Mouse (Mus musculus) midbrain, embryonic 11.5 days (tissue): ENCODE data around the gene Snrpc. TPM values are rescaled to one million over a fixed set of nuclear protein-coding genes. Genes with fewer than 3 reads are reported as not detected.

Experiments
- ATAC-seq: fragments of 200-750 bp; cut with Nextera tagmentation; 2 replicates; pipeline ENCODE4 v1.8.0; 2017; ENCODE audit warnings: moderate TSS enrichment, moderate library complexity; ENCODE audit not compliant: low FRiP score
- DNase-seq: peaks from one replicate; pipeline ENCODE4 v3.0.0; 2015; ENCODE audit warnings: low spot score; ENCODE audit errors: missing footprints
- H3K27ac ChIP-seq: fragments of 300-500 bp; sonication (generic); 2 replicates; pipeline ENCODE4 v1.5.1; 2014; ENCODE audit warnings: low read depth, low read length
- H3K27me3 ChIP-seq: fragments of 300-500 bp; sonication (generic); 2 replicates; pipeline ENCODE4 v1.6.1; 2014; ENCODE audit warnings: mild to moderate bottlenecking, low read length, moderate library complexity, mixed read lengths; ENCODE audit not compliant: control insufficient read depth, insufficient read depth
- H3K36me3 ChIP-seq: fragments of 300-500 bp; sonication (generic); 2 replicates; pipeline ENCODE4 v1.6.1; 2014; ENCODE audit warnings: mild to moderate bottlenecking, low read length, moderate library complexity, mixed read lengths; ENCODE audit not compliant: control insufficient read depth, insufficient read depth
- H3K4me1 ChIP-seq: fragments of 300-500 bp; sonication (generic); 2 replicates; pipeline ENCODE4 v1.6.1; 2014; ENCODE audit warnings: low read length; ENCODE audit not compliant: control insufficient read depth, insufficient read depth
- H3K4me2 ChIP-seq: fragments of 300-500 bp; sonication (generic); 2 replicates; pipeline ENCODE4 v1.6.1; 2014; ENCODE audit warnings: mild to moderate bottlenecking, moderate library complexity
- H3K4me3 ChIP-seq: fragments of 300-500 bp; sonication (generic); 2 replicates; pipeline ENCODE4 v1.5.1; 2014; ENCODE audit warnings: low read depth, low read length
- H3K9ac ChIP-seq: fragments of 300-500 bp; sonication (generic); 2 replicates; pipeline ENCODE4 v1.6.1; 2014; ENCODE audit warnings: low read length
- H3K9me3 ChIP-seq: fragments of 300-500 bp; sonication (generic); 2 replicates; pipeline ENCODE4 v1.6.1; 2016; ENCODE audit warnings: low read length; ENCODE audit not compliant: control insufficient read depth
- WGBS: fragments of 180-500 bp; shearing (Covaris S2); extraction: QIAGEN DNeasy Blood & Tissue Kit; methylation state at CpG from one replicate; pipeline ENCODE4 v1.1.7; 2014; 5-methylcytosine and 5-hydroxymethylcytosine counted together
- polyA plus RNA-seq: library from polyadenylated mRNA; unstranded; fragments of >200 nt; fragmentation: Nextera tagmentation; extraction: Ambion mirVana; gene quantifications from 2 replicates; pipeline ENCODE4 v1.2.1, GENCODE M21; 2014

Gene Snrpc
- polyA plus RNA-seq, 1 experiment from 2014 or later = 416 TPM

GRCm38 (mm10) chr17:27856265-27856797 lies 18.4 kb downstream of the Snrpc start, which contains the start of gene Uhrf1bp1:
TSS of gene Uhrf1bp1 (plus strand) at chr17:27856441.
- Histone ChIP-seq H3K4me2 (peak within 1 kb of the TSS; percentile 83), H3K27ac (peak within 1 kb of the TSS; percentile 53), H3K27me3 (no peaks in the 10 kb centered on the region), H3K4me1 (peaks cover 17% of the 10 kb centered on the region), H3K9ac (peak within 1 kb of the TSS; percentile 90), H3K9me3 (no peaks in the 10 kb centered on the region), H3K4me3 (peak within 1 kb of the TSS; percentile 88), H3K36me3 (peaks cover 7% of the 10 kb centered on the region; the same call in 1 of the 2 replicates)
- ATAC-seq = peak; percentile 83
- WGBS = 1% methylated on average over 45 of the region's 54 CpGs
- DNase-seq = peak; percentile 99

DNA sequence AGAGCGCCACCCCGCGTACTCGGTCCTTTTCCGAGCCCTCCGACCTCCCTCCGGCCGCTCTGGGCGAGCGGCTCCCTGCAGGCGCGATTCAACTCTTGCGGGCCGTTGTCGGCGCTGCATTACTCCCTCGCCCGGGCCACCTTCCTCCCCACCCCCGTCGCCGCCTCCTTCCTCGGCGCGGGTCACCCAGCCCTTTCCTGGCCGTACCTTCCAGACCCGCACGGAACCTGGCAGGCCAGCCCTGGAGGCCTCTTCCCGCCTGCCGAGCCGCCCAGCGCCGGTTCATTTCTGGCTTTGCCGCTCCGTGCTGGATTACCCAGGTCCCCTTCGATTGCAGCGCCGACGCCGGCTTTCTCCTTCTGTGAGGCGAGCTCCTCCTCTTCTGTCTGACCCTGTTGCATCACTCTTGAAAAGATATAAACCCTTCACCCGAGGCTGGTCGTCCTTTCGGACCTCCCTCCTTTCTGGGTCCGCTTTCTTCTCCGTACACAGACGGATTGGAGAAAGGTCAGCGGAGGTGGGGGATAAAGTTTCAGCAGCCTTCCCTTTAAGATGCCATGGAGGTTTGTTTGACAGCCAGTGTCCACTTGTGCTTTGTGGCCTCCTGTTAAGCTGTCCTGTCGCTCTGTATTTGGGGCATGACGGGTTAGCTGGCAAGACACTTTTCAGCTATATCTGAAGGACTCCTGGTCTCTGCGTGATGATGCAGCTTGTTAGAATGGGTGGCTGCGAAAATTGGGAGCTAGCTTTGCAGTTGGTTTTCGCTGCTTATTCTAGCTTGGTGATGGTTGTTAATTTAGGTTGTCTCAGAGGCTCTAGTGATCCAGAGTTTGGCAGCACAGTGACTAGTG lies 19.1 kb downstream of the Snrpc start:
- Histone ChIP-seq H3K27me3 (no peaks in the 10 kb centered on the region), H3K36me3 (peaks cover 7% of the 10 kb centered on the region; the same call in 1 of the 2 replicates), H3K4me2 (peak overlapping the region; percentile 83), H3K4me3 (peak overlapping the region; percentile 88), H3K27ac (peak overlapping the region; percentile 53), H3K9ac (peak overlapping the region; percentile 90), H3K9me3 (no peaks in the 10 kb centered on the region), H3K4me1 (peaks cover 17% of the 10 kb centered on the region)
- DNase-seq (peak; percentile 95), ATAC-seq (peak; percentile 77)
- WGBS = 2% methylated on average over 49 of the region's 52 CpGs

- Histone ChIP-seq H3K36me3 (no peaks in the 10 kb centered on the region), H3K4me2 (peak overlapping the region; percentile 83), H3K4me1 (peaks cover 17% of the 10 kb centered on the region), H3K27ac (no peak overlapping the region), H3K4me3 (peak overlapping the region; percentile 88), H3K9ac (peak overlapping the region; percentile 90; the same call in 1 of the 2 replicates), H3K27me3 (no peaks in the 10 kb centered on the region), H3K9me3 (no peaks in the 10 kb centered on the region)
- DNase-seq (no peak), ATAC-seq (no peak)
- WGBS = 59% methylated on average over 11 of the region's 11 CpGs
Observed at GRCm38 (mm10) chr17:27857649-27858475, 19.9 kb downstream of the Snrpc start.

- Histone ChIP-seq H3K27me3 (no peaks in the 10 kb centered on the region), H3K9ac (no peak overlapping the region), H3K4me2 (no peak overlapping the region), H3K4me1 (peaks cover 17% of the 10 kb centered on the region), H3K9me3 (no peaks in the 10 kb centered on the region), H3K4me3 (no peak overlapping the region), H3K36me3 (no peaks in the 10 kb centered on the region), H3K27ac (no peak overlapping the region)
- 50% methylated on average over 2 of the region's 2 CpGs for WGBS
- ATAC-seq = no peak
- no peak for DNase-seq
Observed at GRCm38 (mm10) chr17:27859131-27859530, 21.2 kb downstream of the Snrpc start.

GRCm38 (mm10) chr17:27865461-27865860 lies 27.5 kb downstream of the Snrpc start:
- Histone ChIP-seq H3K4me3 (no peak overlapping the region), H3K9me3 (no peaks in the 10 kb centered on the region), H3K27me3 (no peaks in the 10 kb centered on the region), H3K9ac (no peak overlapping the region), H3K4me2 (no peak overlapping the region), H3K4me1 (no peaks in the 10 kb centered on the region), H3K27ac (no peak overlapping the region), H3K36me3 (no peaks in the 10 kb centered on the region)
- WGBS = 88% methylated on average over 2 of the region's 2 CpGs
- ATAC-seq (no peak), DNase-seq (no peak)

GRCm38 (mm10) chr17:27866737-27867136 lies 28.8 kb downstream of the Snrpc start:
- no peak for ATAC-seq
- Histone ChIP-seq H3K9ac (no peak overlapping the region), H3K9me3 (no peaks in the 10 kb centered on the region), H3K4me2 (no peak overlapping the region), H3K4me3 (no peak overlapping the region), H3K4me1 (no peaks in the 10 kb centered on the region), H3K27ac (no peak overlapping the region), H3K27me3 (no peaks in the 10 kb centered on the region), H3K36me3 (no peaks in the 10 kb centered on the region)
- DNase-seq = no peak
- WGBS = 94% methylated on average over 4 of the region's 4 CpGs

GRCm38 (mm10) chr17:27871851-27872250 lies 33.9 kb downstream of the Snrpc start:
- H3K36me3 ChIP-seq = no peaks in the 10 kb centered on the region

DNA sequence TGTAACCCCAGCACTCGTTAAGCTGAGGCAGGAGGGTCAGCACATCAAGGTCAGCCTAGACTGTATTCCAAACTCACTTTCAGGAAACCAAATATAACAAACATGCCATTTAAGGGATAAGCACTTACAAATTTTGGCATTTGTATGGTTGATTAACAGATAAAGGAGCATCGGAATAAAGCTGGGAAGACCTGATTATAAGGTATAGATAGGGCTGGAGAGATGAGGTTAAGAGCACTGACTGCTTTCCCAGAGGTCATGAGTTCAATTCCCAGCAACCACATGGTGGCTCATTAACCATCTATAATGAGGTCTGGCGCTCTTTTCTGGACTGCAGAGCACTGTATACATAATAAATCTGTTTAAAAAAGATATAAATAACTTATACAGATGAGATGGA lies 35.6 kb downstream of the Snrpc start:
- 84% methylated on average over 3 of the region's 3 CpGs for WGBS
- no peak overlapping the region for H3K27ac ChIP-seq
- DNase-seq = no peak

More at GRCm38 (mm10) chr17:27871851-27872250, 33.9 kb downstream of the Snrpc start:
- no peak overlapping the region for H3K4me2 ChIP-seq
- H3K27me3 ChIP-seq = no peaks in the 10 kb centered on the region
- no peaks in the 10 kb centered on the region for H3K4me1 ChIP-seq
- no peak for DNase-seq
- 92% methylated on average over 3 of the region's 3 CpGs for WGBS
- H3K4me3 ChIP-seq = no peak overlapping the region
- ATAC-seq = no peak
- no peak overlapping the region for H3K27ac ChIP-seq
- no peak overlapping the region for H3K9ac ChIP-seq
- H3K9me3 ChIP-seq = no peaks in the 10 kb centered on the region

More for the DNA sequence above, 35.6 kb downstream of the Snrpc start:
- Histone ChIP-seq H3K4me3 (no peak overlapping the region), H3K9ac (no peak overlapping the region), H3K4me2 (no peak overlapping the region), H3K4me1 (no peaks in the 10 kb centered on the region), H3K36me3 (no peaks in the 10 kb centered on the region), H3K27me3 (no peaks in the 10 kb centered on the region), H3K9me3 (no peaks in the 10 kb centered on the region)
- no peak for ATAC-seq
